Mouse (Mus musculus): ENCODE results near the gene Gm17949. TPM values are rescaled to one million over a fixed set of nuclear protein-coding genes. Genes with fewer than 3 reads are reported as not detected.
A peak's percentile ranks its signal among the peaks of the same experiment; 100 is the strongest.
"Not testable (repeated sequence)": the region's sequence is repeated elsewhere in the genome, so short reads cannot be mapped to it uniquely, and the experiment has no call there.

Gene Gm17949
- total RNA-seq, 2 experiments from 2014 or later, result not detected

- DNase-seq, result peak; percentile 100
- intact Hi-C loops (cut with DNase I), result loop anchor here (2.0 kb wide), 2 partner anchors 19 to 29 kb away; no protein-coding TSS in a partner anchor
Measured at GRCm38 (mm10) chr17:57031661-57032420, 20.6 kb downstream of the Gm17949 start.

- intact Hi-C loops (cut with DNase I), result loop anchor here (2.0 kb wide), 1 partner anchor 28 kb away; no protein-coding TSS in a partner anchor
- no peak for DNase-seq
Measured at GRCm38 (mm10) chr17:57032854-57033253, 21.6 kb downstream of the Gm17949 start.

GRCm38 (mm10) chr17:57038978-57039377 is 27.7 kb downstream of the Gm17949 start:
- intact Hi-C loops (cut with DNase I), result no loop called here
- DNase-seq, result no peak

DNA sequence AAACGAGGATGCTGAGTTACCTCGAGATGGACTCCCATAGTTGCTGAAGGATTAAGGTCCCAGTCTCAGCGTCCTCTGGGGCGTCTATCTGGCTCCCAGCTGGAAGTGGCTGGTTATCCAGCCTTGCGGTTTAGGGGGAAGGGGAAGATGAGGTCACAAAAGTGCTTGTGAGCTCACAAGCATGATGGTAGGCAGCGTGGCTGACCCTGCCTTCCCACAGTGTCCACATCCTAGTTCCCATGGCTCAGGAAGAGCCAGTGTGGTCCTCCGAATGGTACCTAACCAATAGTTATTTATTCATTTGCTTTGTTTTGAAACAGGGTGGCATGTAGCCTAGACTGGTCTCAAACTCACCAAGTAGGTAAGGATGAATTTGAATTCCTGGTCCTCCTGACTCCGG is 30.3 kb downstream of the Gm17949 start, which contains the start of gene Slc25a41:
Gene Slc25a41, minus strand, starts transcription at position 101 of the 400 bp plus-strand sequence.
- intact Hi-C loops (cut with DNase I), result no loop called here
- no peak for DNase-seq

GRCm38 (mm10) chr17:57047406-57047805 is 36.1 kb downstream of the Gm17949 start:
- intact Hi-C loops (cut with DNase I), result no loop called here

DNA sequence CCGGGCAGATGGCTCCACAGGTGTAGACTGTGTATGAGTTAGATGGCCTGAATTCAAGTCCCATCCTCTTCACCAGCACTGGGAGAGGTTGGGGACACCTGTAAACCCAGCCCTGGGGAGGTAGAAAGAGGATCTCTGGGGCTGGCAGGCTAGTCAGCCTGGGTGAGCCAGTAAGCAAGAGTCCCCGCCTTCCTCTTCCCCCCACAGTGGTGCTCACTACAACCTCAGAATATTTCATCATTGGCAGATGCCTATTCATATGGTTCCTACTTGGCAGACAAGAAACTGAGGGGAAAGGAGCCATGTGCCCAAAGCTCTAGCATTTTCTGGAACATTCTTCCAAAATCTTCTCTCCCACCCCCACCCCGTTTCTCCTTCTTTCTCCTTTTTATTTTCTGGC is 37.5 kb downstream of the Gm17949 start:
- DNase-seq, result no peak
- intact Hi-C loops (cut with DNase I), result no loop called here

More at GRCm38 (mm10) chr17:57047406-57047805, 36.1 kb downstream of the Gm17949 start:
- no peak for DNase-seq

DNA sequence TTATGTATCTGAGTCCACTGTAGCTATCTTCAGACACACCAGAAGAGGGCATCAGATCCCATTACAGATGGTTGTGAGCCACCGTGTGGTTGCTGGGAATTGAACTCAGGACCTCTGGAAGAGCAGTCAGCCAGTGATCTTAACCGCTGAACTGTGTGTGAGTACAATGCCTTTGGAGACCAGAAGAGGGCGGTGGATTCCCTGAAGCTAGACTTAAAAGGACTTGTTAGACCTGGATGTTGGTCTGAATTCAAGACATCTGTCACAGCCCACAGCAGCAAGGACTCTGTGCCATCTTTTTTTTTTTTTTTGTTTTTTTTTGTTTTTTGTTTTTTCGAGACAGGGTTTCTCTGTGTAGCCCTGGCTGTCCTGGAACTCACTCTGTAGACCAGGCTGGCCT is 40.4 kb downstream of the Gm17949 start:
- DNase-seq; intact Hi-C loops (cut with DNase I): not testable (repeated sequence)

GRCm38 (mm10) chr17:57056246-57056645 is 45.0 kb downstream of the Gm17949 start:
- intact Hi-C loops (cut with DNase I), result no loop called here
- DNase-seq, result no peak

GRCm38 (mm10) chr17:57058891-57059485 is 47.7 kb downstream of the Gm17949 start, which contains the start of gene Crb3:
Gene Crb3, plus strand, starts transcription at chr17:57059105.
- peak; percentile 75 for DNase-seq
- intact Hi-C loops (cut with DNase I), result no loop called here

DNA sequence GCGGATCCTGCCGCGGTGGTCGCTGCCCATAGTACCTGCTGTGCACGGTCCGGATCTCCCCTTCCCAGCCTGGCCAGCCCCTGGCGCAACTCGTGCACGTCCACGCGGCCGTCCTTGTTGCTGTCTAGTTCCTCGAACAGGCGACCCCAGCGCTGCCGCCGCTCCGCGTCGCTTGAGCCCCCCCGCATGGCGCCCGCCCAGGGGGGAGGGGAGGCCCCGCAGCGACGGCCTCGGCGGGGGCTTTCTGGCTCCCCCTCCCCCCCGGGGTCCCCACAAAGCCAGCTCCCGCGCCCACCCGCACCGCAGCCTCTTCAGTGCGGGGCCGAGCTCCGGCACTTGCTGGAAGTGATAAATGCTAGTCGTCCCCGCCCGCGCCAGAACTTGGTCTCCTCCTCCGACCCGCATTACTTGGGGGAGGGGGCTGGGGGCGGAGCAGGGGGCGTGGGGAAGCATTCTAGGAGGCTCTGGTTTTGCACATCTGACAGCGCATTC is 48.3 kb downstream of the Gm17949 start, which contains the start of gene Slc25a23:
Gene Slc25a23, minus strand, starts transcription at position 378 of the 492 bp plus-strand sequence.
- peak; percentile 73 to 80 for DNase-seq
- intact Hi-C loops (cut with DNase I), result no loop called here

- peak; percentile 96 for DNase-seq
- intact Hi-C loops (cut with DNase I), result loop anchor here (1.0 to 5.0 kb wide), 3 partner anchors 28 to 187 kb away; partner anchors contain the start of genes Gpr108 and Trip10
Measured at GRCm38 (mm10) chr17:57060231-57060801, 49.0 kb downstream of the Gm17949 start.

- intact Hi-C loops (cut with DNase I), result loop anchor here (2.0 to 5.0 kb wide), 2 partner anchors 28 to 186 kb away; partner anchors contain the start of genes Gpr108 and Trip10
Measured at GRCm38 (mm10) chr17:57061069-57061468, 49.8 kb downstream of the Gm17949 start.

DNA sequence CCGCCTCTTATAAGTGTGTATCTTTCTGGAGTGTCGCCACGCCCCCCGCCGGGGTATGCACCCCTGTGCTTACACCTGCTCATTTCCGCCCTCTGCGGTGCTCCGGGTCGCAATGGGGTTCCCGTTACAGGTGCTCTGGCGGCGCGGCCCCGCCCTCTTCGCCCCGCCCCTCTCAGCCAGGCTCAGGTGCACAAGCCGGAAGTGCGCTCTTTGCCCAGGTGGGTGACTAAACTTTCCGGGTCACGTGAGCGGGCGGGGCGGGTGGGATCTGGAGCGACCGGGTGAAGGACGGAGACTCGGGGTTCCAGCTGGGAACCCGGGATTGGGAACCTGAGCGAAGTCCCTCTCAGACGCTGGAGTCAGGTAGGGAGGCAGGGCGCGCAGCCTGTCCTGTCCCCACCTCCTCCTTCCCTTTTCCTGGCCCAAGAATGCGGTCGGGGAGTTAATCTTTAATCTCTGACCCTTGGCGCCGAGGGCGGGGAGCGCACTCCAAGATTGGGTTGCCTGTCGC is 50.8 kb downstream of the Gm17949 start:
- no peak for DNase-seq
- intact Hi-C loops (cut with DNase I), result loop anchor here (5.0 kb wide), 1 partner anchor 185 kb away; the partner anchor contains the start of genes Gpr108 and Trip10

More at GRCm38 (mm10) chr17:57061069-57061468, 49.8 kb downstream of the Gm17949 start:
- DNase-seq, result no peak

DNA sequence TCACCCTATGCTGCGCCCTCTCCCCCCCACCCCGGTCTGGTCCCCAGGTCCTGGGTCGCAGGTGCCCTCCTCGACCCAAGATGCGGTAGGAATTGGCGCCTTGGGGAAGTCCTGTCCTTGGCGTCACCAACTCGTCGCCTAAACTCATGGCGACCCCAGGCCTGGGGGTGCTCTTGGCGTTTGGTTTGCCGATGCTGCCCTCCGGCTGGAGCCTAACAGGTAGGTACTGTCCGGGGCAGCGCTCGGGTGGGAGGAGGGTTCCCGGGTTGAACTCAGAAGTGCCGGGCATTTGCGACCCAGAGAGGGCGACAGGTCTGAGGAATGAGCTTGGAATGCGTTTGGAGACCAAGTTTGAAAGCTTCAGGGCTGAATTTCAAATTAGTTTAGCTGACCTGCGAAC is 51.3 kb downstream of the Gm17949 start:
- intact Hi-C loops (cut with DNase I), result loop anchor here (5.0 kb wide), 1 partner anchor 185 kb away; the partner anchor contains the start of genes Gpr108 and Trip10
- DNase-seq, result no peak

DNA sequence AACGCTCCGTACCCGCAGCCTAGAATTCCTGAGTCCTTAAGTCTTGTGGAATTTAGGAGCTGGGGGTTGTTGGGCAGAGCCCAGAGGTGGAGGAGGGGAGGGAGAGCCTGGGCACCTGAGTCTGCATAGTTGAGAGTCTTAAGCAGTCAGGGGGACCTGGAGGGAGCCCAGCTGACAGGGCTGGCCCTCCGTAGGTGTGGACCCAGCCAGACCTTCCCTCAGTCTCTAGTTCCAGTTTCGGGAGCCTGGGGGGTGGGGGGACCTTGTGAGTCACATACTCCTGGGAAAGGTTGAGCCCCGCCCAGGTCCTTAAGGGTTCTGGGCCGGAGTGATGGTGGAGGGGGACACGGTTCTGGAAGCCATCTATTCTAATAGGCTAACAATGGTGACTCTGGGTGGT is 51.8 kb downstream of the Gm17949 start:
- no peak for DNase-seq
- intact Hi-C loops (cut with DNase I), result loop anchor here (5.0 kb wide), 1 partner anchor 184 kb away; the partner anchor contains the start of genes Gpr108 and Trip10

- DNase-seq, result no peak
- intact Hi-C loops (cut with DNase I), result no loop called here
Measured at GRCm38 (mm10) chr17:57066908-57067307, 55.6 kb downstream of the Gm17949 start.

- no peak for DNase-seq
- intact Hi-C loops (cut with DNase I), result no loop called here
Measured at GRCm38 (mm10) chr17:57070272-57070671, 59.0 kb downstream of the Gm17949 start.

DNA sequence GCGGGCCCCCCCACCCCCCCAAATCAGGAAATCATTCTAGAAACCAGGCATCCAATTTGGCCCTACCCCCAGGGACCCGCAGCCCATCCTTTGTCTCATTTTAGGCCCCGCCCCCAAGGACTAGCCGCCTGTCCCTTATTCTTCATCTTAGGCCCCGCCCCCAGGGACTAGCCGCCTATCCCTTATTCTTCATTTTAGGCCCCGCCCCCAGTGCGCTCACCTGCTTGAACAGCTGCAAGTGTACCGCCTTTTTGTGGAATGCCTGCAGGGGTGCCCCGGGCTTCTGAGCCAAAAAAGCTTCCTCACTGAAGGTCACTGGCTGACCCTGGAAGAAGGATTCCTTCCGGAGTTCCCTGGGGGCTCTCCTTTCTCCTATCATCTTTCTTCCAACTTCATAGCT is 59.4 kb downstream of the Gm17949 start:
- intact Hi-C loops (cut with DNase I), result no loop called here

More for the DNA sequence above, 59.4 kb downstream of the Gm17949 start:
- DNase-seq, result no peak
